Mouse (Mus musculus): ENCODE data around the gene Gm9767.

The Gm9767 gene

DNA sequence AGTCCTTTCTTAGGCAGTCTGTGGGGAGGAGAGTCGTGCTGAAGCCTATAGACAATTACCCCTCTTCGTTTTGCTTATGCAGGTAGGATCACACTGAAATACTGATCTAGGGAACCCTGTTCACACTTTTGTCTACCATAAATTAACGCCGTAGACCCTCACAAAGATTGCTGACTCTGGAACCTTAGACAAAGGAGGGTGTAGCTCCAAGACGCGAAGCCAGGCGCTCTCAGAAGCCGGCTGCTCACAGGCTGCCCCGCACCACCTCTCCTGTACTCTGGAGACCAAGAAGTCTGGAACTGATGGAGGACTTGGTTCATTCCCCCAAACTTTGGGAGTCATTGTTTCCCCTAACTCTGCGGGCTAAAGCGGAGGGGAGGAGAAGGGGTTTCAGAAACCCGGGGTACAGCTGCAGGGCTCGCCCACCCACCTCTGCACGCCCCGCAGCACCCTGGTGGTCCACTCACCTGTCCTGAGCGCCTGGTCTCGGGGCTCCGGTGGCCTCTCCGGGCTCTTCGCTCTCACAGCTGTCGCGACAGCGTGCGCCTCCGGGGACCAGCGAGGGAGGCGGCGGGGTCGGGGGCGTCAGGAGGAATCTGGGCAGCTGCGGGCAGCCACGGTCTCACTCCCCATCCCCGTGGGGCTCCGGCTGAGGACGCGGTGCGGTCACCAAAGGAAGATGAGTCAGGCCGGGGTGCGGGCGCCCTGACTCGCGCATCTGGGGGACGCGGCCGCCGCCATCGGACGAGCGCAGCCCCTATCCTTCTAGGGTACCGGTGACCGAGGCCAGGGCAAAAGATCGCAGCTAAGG is at the start of gene Gm9767:
Gm9767 (plus strand) TSS at position 585 of the 811 bp plus-strand sequence.
- DNase-seq (ENCODE audit: low spot score), result no peak

GRCm38 (mm10) chr10:26034931-26035330 is 43.1 kb upstream of the Gm9767 start:
- DNase-seq (ENCODE audit: low spot score), result no peak

DNA sequence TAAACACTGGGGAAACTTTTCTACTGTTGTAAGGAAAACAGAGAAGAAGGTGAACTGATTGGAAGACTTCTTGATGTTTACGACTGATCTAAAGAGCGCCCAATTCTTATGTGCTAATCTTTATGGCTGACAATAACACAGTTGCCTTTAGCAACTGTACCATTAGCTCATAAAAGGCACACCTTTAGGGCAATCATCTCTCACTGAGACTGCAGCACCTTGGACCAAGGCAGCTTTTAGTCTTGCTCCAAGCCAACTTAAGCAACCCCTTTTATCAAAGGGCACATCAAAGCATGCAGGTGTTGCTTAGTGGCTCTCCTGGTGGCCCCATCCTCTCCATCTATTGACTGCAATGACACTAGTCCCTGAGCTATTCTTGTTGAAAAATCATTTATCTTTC is 26.9 kb upstream of the Gm9767 start:
- DNase-seq (ENCODE audit: low spot score), result no peak

- DNase-seq (ENCODE audit: low spot score), result no peak
Measured at GRCm38 (mm10) chr10:26059662-26060307, 18.3 kb upstream of the Gm9767 start.

DNA sequence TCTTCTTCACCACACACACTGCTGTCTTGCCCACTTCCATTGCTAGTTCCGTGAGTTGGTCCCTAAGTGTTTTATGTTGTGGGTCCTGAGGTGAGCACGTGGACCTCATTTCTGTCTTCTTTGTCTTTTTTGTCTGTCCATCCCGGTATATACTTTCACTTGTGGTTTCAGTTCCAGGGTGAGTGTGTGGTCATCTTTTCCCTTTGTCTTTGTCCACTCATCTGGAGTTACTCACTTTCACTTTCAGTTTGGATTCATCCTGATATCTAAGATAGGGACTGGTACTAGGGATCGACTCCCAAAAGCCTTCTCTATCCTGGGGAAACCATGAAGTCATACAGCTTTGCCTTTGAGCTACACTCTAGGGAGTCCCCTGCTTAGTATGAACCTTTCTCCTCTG is 15.0 kb upstream of the Gm9767 start:
- DNase-seq (ENCODE audit: low spot score), result no peak

- no peak for DNase-seq (ENCODE audit: low spot score)
Measured at GRCm38 (mm10) chr10:26071986-26072385, 6.1 kb upstream of the Gm9767 start.

DNA sequence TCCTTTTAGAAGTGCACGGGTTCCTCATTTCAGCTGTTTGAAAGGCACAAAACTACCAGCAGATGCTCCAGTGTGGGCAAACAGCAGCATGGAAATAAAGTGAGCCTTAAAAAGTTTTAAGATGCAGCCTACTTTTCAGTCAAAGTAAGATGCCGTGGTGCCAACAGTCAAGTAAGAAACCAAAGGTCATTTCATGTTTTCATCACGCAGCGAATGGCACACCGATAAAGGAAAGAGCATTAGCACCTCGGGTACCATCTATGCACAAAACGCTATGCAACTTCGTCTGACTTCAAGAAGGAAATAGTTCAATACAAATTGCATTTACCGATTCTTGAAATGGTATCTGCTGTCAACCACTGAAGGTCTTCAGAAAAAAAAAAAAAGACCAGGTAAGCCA is 1.1 kb upstream of the Gm9767 start:
- DNase-seq (ENCODE audit: low spot score), result no peak

GRCm38 (mm10) chr10:26078521-26079142 is 577 bp downstream of the Gm9767 start, which contains the start of gene Tmem200a:
Tmem200a (minus strand) TSS chr10:26079052.
- DNase-seq (ENCODE audit: low spot score), result peak; percentile 21

DNA sequence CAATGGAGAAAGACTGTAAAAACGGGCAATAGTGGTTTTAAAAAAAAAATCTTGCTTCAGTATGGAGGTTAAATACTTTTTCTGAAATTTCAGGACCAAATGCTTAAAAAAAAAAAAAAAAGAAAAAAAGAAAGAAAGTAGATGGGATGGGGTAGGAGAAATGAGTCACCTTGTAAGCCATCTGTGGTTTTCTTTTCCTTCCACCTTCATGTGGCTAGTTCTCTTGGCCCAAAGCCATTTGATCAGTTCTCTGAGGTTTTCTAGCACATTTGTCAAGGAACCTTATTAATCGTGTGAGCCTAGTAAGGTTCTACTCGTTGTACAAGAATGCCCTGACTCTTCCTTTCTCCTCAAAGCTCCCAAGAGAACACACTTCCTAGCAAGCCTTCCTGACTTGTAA is 1.6 kb downstream of the Gm9767 start:
- no peak for DNase-seq (ENCODE audit: low spot score)

DNA sequence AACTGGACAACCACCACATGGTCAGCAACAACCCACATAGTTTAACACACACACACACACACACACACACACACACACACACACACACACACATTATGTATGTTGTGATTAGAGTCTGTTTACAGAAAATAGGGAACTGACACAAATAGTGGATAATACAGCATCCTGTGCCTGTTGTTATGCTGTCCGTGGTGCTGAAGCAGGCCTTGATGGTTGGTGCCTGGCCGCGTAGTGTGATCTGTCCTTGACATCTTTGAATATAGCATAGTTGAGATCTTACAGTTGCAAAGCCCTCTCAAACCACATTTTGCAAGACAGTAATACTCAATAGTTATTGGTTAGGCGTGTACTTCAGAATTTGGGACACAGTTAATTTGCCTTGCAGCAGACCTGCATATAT is 4.0 kb downstream of the Gm9767 start:
- no peak for DNase-seq (ENCODE audit: low spot score)

GRCm38 (mm10) chr10:26103330-26103982 is 25.4 kb downstream of the Gm9767 start:
- DNase-seq (ENCODE audit: low spot score), result no peak

DNA sequence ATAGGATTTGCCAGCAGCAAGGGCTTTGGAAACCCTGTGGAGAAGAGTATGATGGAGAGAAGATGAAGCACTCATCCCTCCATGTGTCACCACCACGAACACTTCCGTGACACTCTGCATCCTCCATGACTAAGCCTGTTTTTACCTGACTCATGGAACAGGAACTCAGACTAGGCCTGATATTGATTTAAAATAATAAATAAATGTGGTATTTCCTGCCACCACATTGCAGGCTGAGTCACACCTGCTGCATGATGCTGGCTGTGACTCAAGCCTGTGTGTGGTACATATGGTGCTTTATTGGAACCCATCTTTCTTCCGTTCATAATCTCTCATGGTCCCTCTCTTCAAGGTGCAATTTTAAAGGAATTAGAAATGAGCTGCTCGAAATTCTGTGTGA is 36.4 kb downstream of the Gm9767 start:
- DNase-seq (ENCODE audit: low spot score), result no peak

GRCm38 (mm10) chr10:26119067-26119821 is 41.2 kb downstream of the Gm9767 start:
- DNase-seq (ENCODE audit: low spot score), result no peak

- DNase-seq (ENCODE audit: low spot score), result no peak
Measured at GRCm38 (mm10) chr10:26119822-26120183, 41.7 kb downstream of the Gm9767 start.

Data from urinary bladder, postnatal 14 days (tissue).